Mouse (Mus musculus): ENCODE measurements around the gene Wdr48.

- TF ChIP-seq CTCF (conservative IDR thresholded peaks at IDR 0.05; ENCODE audit: low read length) (no peak), POU5F1 (IDR thresholded peaks at IDR 0.05; ENCODE audit: borderline replicate concordance, low read length) (no peak), NANOG (IDR thresholded peaks at IDR 0.05; ENCODE audit: borderline replicate concordance, low read length) (no peak)
Measured at GRCm38 (mm10) chr9:119951388-119951787, 56.7 kb downstream of the Wdr48 start.

All from E14TG2a.4 (cell line).